Mouse (Mus musculus) induced T-regulatory cell, adult 2 months (primary cell): ENCODE measurements around the gene Entr1.
A peak's percentile ranks its signal among the peaks of the same experiment; 100 is the strongest.

ENCODE experiments used
- DNase-seq: peaks from one replicate; pipeline ENCODE4 v3.0.0-alpha.2; 2012; ENCODE audit warnings: low read depth

Entr1 gene

GRCm38 (mm10) chr2:26389154-26389690 lies at the start of gene Entr1, which contains the start of gene Pmpca:
Gene Entr1, minus strand, starts transcription at chr2:26389316.
Gene Pmpca, plus strand, starts transcription at chr2:26389339.
- DNase-seq, result peak; percentile 93

GRCm38 (mm10) chr2:26438373-26438772 lies 49.3 kb upstream of the Entr1 start:
- no peak for DNase-seq

- no peak for DNase-seq
Measured at GRCm38 (mm10) chr2:26437221-26437620, 48.1 kb upstream of the Entr1 start.

DNA sequence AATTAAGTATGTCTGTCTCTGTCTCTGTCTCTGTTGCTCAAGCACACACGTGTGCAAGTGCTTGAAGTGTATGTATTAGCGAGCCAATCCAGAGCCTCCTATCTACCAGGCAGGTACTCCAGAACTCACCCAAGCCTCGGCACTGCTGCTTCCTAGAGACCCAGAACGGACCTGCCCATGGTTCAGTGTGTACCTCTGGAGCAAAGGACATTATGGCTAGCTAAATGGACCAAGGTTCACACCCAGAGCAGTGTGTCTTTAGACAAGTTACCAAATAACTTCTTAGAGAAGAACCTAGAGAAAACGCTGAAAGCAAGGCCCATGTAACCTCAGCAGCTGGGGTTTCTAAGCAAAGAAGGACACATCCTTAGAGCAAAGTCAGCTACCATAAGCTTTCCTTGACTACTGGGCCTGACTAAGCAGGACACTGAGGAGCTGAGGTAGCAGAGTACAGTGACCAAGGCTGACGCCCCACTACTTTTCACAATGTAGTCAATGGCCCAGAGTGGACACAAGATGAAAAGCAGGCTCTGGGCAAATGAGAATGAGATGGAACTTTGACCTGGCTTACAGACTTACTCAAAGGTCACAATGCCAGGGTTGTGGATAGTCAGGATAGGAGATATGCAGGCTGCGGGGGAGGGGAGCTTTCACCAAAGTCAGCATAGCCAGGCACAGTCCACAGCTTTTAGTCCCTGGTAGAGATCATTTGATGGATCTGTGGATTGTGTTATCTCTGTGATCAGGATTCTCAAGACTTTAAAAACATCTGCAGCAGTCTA lies 45.9 kb upstream of the Entr1 start:
- DNase-seq, result no peak

GRCm38 (mm10) chr2:26429851-26430250 lies 40.7 kb upstream of the Entr1 start:
- no peak for DNase-seq

- no peak for DNase-seq
Measured at GRCm38 (mm10) chr2:26424541-26424940, 35.4 kb upstream of the Entr1 start.

DNA sequence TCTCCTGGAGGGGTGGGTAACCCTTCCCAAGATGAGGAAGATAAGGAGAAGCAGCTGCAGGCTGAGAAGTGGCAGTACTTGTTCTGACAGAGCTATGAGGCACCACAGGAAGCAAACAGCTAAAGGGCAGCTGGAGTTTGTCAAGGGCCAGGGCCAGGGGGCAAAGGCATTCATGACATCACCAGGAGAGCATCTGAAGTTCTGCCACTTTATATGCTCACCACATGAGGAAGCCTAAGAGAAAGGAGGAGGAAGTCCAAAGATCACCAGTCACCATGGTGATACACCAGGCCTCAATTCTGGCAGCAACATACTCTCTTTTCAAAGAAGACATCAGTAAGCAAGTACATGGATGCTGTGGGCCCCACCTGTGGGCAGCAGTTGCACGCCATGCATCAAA lies 34.0 kb upstream of the Entr1 start:
- DNase-seq, result no peak

DNA sequence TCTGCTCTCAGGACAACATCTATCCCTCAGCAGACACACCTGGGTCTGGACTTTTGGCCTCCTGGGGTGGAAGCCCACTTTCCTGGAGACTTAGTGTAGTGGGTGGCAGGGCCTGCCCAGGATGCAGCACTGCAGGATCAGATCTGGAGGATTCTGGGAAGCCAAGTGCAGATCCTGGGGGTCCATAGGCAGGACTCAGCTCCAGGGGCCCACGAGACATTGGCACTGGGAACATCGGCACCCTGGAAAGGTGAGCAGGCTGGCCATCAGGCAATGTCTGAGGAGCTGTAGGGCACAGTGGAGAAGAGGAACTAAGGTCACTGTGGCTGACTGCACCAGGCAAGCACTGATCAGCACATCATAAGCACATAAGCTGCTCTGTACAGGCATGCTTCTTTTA lies 32.9 kb upstream of the Entr1 start:
- DNase-seq, result no peak

- DNase-seq, result no peak
Measured at GRCm38 (mm10) chr2:26418120-26418519, 29.0 kb upstream of the Entr1 start.

DNA sequence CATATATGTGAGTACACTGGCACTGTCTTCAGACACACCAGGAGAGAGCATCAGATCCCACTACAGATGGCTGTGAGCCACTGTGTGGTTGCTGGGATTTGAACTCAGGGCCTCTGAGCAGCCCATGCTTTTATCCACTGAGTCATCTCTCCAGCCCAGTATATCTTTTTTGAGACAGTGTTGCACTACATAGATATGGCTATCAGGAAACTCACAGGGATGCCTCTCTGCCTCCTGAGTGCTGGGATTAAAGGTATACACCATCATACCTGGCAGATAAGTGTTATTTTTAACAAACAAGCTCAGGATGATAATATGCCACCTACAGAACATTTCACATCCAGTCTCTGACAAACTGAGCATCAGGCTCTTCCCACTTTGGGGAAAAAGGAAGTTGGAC lies 27.9 kb upstream of the Entr1 start:
- DNase-seq, result no peak

DNA sequence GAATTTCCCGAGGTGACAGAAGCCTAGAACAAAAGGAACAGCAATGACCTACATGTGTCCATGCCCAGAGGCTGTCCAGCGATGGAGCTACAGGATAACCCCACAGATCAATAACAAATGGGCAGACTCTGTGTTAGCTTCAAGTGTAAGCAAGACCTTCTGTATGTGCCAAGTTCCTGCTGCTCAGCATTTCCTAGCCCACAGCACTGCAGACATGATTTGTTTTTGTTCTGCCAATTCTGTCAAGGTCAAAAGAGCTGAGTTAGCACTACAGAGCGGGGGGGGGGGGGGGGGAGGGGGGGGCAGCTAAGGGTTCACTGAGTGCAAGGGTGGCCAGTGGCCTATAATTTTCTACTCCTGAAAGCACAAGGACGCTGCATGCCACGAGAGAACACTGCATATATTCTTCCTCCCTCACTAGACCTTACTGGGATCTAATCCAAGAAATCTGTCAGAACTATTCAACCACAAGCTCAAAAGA lies 21.9 kb upstream of the Entr1 start:
- DNase-seq, result no peak

DNA sequence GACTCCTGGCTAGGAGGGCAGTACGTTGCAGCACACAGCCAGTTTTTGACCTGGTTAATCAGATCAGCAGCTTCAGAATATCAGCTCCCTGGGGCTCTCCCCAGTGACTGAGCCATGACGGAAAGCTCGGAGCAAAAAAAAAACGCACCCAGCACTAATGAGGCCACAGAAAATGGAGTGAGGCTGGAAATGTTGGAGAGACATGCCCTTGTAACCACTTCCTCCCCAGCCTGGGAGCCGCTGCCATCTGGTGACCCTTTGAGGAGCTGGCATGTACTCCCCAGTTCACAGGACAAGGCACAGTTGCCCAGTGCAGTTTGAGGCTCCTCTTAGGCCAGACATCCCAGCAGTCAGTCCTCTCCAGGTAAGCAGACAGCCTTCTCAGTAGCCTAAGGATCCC lies 21.0 kb upstream of the Entr1 start:
- no peak for DNase-seq

- no peak for DNase-seq
Measured at GRCm38 (mm10) chr2:26409362-26409761, 20.2 kb upstream of the Entr1 start.

GRCm38 (mm10) chr2:26408515-26409356 lies 19.6 kb upstream of the Entr1 start, which contains the start of gene Inpp5e:
Gene Inpp5e, minus strand, starts transcription at chr2:26409203.
- DNase-seq, result peak; percentile 95

DNA sequence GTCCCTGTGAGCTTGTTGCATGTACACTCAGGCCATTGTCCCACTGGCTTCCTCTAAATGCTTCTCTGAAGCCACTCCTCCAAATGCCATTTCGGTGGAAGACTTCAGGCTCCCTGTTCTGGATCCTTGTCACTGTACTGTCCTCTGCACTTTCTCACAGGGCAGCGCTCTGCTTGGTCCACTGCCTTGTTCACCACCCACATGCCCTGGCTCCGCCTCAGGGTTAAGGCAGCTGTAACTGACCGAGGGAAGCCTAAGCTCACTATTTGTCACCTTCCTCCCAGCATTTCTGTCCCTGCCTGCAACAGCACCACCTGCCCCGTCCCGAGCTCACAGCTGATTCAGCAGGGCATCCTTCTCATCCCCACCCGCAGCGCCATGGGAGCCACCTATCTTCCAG lies 14.2 kb upstream of the Entr1 start:
- DNase-seq, result no peak

- DNase-seq, result no peak
Measured at GRCm38 (mm10) chr2:26402265-26402664, 13.1 kb upstream of the Entr1 start.

DNA sequence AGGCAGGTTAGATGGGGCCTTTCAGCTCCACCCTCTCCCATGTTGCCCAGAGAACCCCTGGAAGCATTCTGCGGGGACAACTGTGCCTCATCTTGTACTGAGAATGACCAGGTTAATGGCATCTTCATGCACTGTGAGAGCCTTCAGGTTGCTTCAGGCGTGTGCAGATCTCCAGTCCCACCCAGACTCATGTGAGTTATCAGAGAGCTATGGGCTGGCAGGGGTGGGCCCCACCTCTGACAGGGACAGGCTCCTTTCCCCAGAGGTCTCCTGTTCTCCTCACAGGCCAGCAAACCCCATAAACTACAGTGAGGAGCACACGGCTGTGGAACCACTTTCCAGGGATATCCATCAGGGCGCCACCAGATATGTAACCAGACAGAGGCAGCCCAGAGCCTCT lies 11.9 kb upstream of the Entr1 start:
- DNase-seq, result no peak

GRCm38 (mm10) chr2:26400296-26400695 lies 11.2 kb upstream of the Entr1 start:
- no peak for DNase-seq

DNA sequence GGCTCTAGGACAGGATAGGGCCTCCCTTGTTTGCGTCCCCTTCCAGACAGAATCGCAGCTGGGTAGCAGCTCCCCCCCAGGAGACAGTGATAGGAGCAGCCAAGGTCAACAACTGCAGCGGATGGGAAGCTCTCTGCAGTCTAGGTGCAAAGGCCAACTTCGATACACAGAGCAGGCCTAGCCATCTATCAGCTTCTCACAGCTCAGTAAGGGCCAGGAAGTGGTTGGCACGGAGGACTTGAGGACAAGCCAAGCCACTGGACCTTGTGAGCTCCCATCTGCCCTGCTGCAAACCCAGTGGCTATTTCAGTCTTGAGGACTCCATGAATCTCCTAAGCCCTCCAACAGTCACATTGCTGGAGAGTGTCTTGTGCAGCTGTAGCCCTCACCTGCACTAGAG lies 10.5 kb upstream of the Entr1 start:
- DNase-seq, result no peak

DNA sequence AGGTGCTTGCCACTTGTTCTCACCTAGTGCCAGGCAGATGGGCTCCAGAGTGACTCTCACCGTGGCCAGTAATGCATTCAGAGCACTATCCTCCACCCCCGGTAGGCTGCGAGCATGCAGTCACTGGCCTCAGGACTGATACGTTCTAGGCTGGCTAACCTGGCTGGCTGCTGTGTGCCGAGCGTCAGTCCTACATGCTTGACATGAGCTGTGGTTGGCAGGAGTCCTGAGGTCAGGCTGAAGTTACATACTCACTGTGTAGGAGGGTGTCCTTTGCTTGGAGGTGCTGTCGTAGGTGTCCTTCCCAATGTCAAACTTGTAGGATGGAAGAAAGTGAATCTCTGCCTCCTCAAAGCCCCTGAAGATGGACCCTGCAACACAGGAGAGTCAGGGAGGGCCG lies 9.9 kb upstream of the Entr1 start:
- no peak for DNase-seq

GRCm38 (mm10) chr2:26391617-26392016 lies 2.5 kb upstream of the Entr1 start:
- no peak for DNase-seq

DNA sequence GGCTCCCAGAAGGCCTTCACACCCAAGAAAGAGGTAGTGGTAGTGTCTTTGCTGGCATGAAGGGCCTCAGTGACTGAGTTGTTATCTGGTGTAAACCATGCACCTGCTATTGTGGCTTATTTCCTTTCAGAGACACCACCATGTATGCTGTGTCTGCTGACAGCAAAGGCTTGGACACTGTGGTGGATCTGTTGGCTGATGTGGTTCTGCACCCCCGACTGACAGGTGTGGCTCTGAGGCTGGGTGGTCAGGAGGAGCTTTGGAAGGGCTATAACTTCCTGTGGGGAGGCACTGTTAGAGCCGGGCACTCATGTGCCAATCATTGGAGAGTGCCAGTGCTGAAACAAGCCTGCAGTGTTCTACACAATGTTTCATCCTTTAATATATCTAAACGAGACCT lies 1.8 kb upstream of the Entr1 start:
- no peak for DNase-seq

- DNase-seq, result no peak
Measured at GRCm38 (mm10) chr2:26388682-26389153, 398 bp downstream of the Entr1 start.
